Mouse (Mus musculus) cerebellum, adult 2 months (tissue): ENCODE results near the gene Gm49355. TPM values are rescaled to one million over a fixed set of nuclear protein-coding genes. Genes with fewer than 3 reads are reported as not detected.

Experiments used
- DNase-seq, 2 experiments: peaks; one replicate each; pipeline ENCODE4 v3.0.0; 2021
- H3K27ac ChIP-seq: fragments of 200-500 bp; 2 replicates; pipeline ENCODE4 v1.5.1; 2012; ENCODE audit warnings: low read length, control low read depth, inconsistent platforms; ENCODE audit not compliant: insufficient read depth
- H3K27me3 ChIP-seq: fragments of 200-500 bp; 2 replicates; pipeline ENCODE4 v1.6.1; 2012; ENCODE audit warnings: inconsistent platforms, mild to moderate bottlenecking, low read length, moderate library complexity; ENCODE audit not compliant: control insufficient read depth, insufficient read depth
- H3K4me1 ChIP-seq: fragments of 200-500 bp; 2 replicates; pipeline ENCODE4 v1.6.1; 2011; ENCODE audit warnings: low read length; ENCODE audit not compliant: control insufficient read depth, insufficient read depth
- H3K4me3 ChIP-seq: fragments of 200-500 bp; replicated peaks from 2 replicates; pipeline ENCODE3; 2011; ENCODE audit warnings: mild to moderate bottlenecking, low read depth, low read length, control low read depth; ENCODE audit not compliant: insufficient read depth
- CTCF ChIP-seq: fragments of 200-500 bp; IDR thresholded peaks from 2 replicates; pipeline ENCODE4 v1.5.1; 2011; ENCODE audit warnings: low read depth, mild to moderate bottlenecking, control low read depth, low read length, moderate library complexity, borderline replicate concordance; ENCODE audit not compliant: insufficient read depth
- POLR2A ChIP-seq: fragments of 200-500 bp; IDR thresholded peaks from 2 replicates; pipeline ENCODE4 v1.6.1; 2011; ENCODE audit warnings: low read length, control low read depth, borderline replicate concordance; ENCODE audit not compliant: insufficient read depth
- WGBS: fragments of 180-500 bp; shearing (Covaris S2); methylation state at CpG from one replicate; pipeline ENCODE4 v1.1.7; 2018; 5-methylcytosine and 5-hydroxymethylcytosine counted together
- polyA plus RNA-seq: library from polyadenylated mRNA; depleted of rRNA; stranded (reverse); fragments of >200 nt; gene quantifications from 2 replicates; pipeline ENCODE4 v1.2.3, GENCODE M21; 2012

The Gm49355 gene
- polyA plus RNA-seq, 1 experiment: 0.34 TPM

GRCm38 (mm10) chr14:12344746-12345240, 61.0 kb downstream of the Gm49355 start:
- 1% methylated on average over 39 of the region's 39 CpGs for WGBS
- no peak overlapping the region for H3K4me3 ChIP-seq
- no peak for TF ChIP-seq POLR2A
- no peak for TF ChIP-seq CTCF
- H3K27me3 ChIP-seq: peaks cover 9% of the 10 kb centered on the region; the same call in 1 of the 2 replicates
- DNase-seq: no peak
- no peak overlapping the region for H3K27ac ChIP-seq
- no peaks in the 10 kb centered on the region; the same call in 1 of the 2 replicates for H3K4me1 ChIP-seq

- Histone ChIP-seq H3K27ac (no peak overlapping the region), H3K27me3 (peaks cover 9% of the 10 kb centered on the region; the same call in 1 of the 2 replicates), H3K4me3 (no peak overlapping the region), H3K4me1 (no peaks in the 10 kb centered on the region; the same call in 1 of the 2 replicates)
- 1% methylated on average over 40 of the region's 40 CpGs for WGBS
- DNase-seq: no peak
- TF ChIP-seq POLR2A: no peak
Measured at GRCm38 (mm10) chr14:12345241-12345921, 61.6 kb downstream of the Gm49355 start.

GRCm38 (mm10) chr14:12346011-12346864, 62.5 kb downstream of the Gm49355 start:
- no peak overlapping the region for H3K27ac ChIP-seq
- TF ChIP-seq CTCF (no peak), POLR2A (no peak)
- no peak for DNase-seq
- peak overlapping the region; percentile 6 for H3K4me3 ChIP-seq
- H3K27me3 ChIP-seq: peaks cover 9% of the 10 kb centered on the region; the same call in 1 of the 2 replicates
- H3K4me1 ChIP-seq: no peaks in the 10 kb centered on the region; the same call in 1 of the 2 replicates
- WGBS: 2% methylated on average over 50 of the region's 50 CpGs

- no peak for DNase-seq
- no peaks in the 10 kb centered on the region; the same call in 1 of the 2 replicates for H3K4me1 ChIP-seq
- WGBS: 9% methylated on average over 26 of the region's 26 CpGs
- no peak for TF ChIP-seq CTCF
- no peak for TF ChIP-seq POLR2A
- peak overlapping the region; percentile 6 for H3K4me3 ChIP-seq
- no peak overlapping the region for H3K27ac ChIP-seq
- peaks cover 8% of the 10 kb centered on the region; the same call in 1 of the 2 replicates for H3K27me3 ChIP-seq
Measured at GRCm38 (mm10) chr14:12346865-12347600, 63.3 kb downstream of the Gm49355 start.

GRCm38 (mm10) chr14:12348089-12348488, 64.3 kb downstream of the Gm49355 start, which contains the start of gene Fezf2:
Gene Fezf2, minus strand, starts transcription at chr14:12348189.
- TF ChIP-seq CTCF (no peak), POLR2A (no peak)
- Histone ChIP-seq H3K4me3 (no peak within 1 kb of the TSS), H3K27ac (no peak within 1 kb of the TSS), H3K4me1 (no peaks in the 10 kb centered on the region; the same call in 1 of the 2 replicates), H3K27me3 (peaks cover 8% of the 10 kb centered on the region; the same call in 1 of the 2 replicates)
- DNase-seq: no peak
- 43% methylated on average over 2 of the region's 2 CpGs for WGBS

GRCm38 (mm10) chr14:12349334-12350090, 65.7 kb downstream of the Gm49355 start:
- peaks cover 6% of the 10 kb centered on the region; the same call in 1 of the 2 replicates for H3K27me3 ChIP-seq
- H3K4me1 ChIP-seq: no peaks in the 10 kb centered on the region; the same call in 1 of the 2 replicates
- H3K27ac ChIP-seq: no peak overlapping the region
- no peak for DNase-seq
- no peak for TF ChIP-seq POLR2A
- H3K4me3 ChIP-seq: no peak overlapping the region
- WGBS: 62% methylated on average over 15 of the region's 15 CpGs
